Mouse (Mus musculus) neural tube, embryonic 15.5 days (tissue): Measurements from ENCODE around the gene Smurf1. TPM values are rescaled to one million over a fixed set of nuclear protein-coding genes. Genes with fewer than 3 reads are reported as not detected.
A peak's percentile ranks its signal among the peaks of the same experiment; 100 is the strongest.

ENCODE experiments used
- ATAC-seq: fragments of 200-750 bp; cut with Nextera tagmentation; 2 replicates; pipeline ENCODE4 v1.8.0; 2017; ENCODE audit warnings: mild to moderate bottlenecking, moderate TSS enrichment, moderate library complexity; ENCODE audit not compliant: low FRiP score
- H3K27ac ChIP-seq: fragments of 300-500 bp; sonication (generic); replicated peaks from 2 replicates; pipeline ENCODE4 v1.5.1; 2015; ENCODE audit warnings: mild to moderate bottlenecking, inconsistent platforms
- H3K27me3 ChIP-seq: fragments of 300-500 bp; sonication (generic); replicated peaks from 2 replicates; pipeline ENCODE4 v1.6.1; 2015; ENCODE audit warnings: inconsistent platforms
- H3K36me3 ChIP-seq: fragments of 300-500 bp; sonication (generic); 2 replicates; pipeline ENCODE4 v1.6.1; 2015; ENCODE audit warnings: inconsistent platforms
- H3K4me1 ChIP-seq: fragments of 300-500 bp; sonication (generic); 2 replicates; pipeline ENCODE4 v1.6.1; 2015; ENCODE audit warnings: inconsistent platforms
- H3K4me2 ChIP-seq: fragments of 300-500 bp; sonication (generic); 2 replicates; pipeline ENCODE4 v1.6.1; 2015; ENCODE audit warnings: inconsistent platforms, mild to moderate bottlenecking, moderate library complexity
- H3K4me3 ChIP-seq: fragments of 300-500 bp; sonication (generic); replicated peaks from 2 replicates; pipeline ENCODE4 v1.5.1; 2015; ENCODE audit warnings: mild to moderate bottlenecking, inconsistent platforms
- H3K9ac ChIP-seq: fragments of 300-500 bp; sonication (generic); replicated peaks from 2 replicates; pipeline ENCODE4 v1.6.1; 2015; ENCODE audit warnings: mild to moderate bottlenecking, inconsistent platforms
- H3K9me3 ChIP-seq: fragments of 300-500 bp; sonication (generic); replicated peaks from 2 replicates; pipeline ENCODE4 v1.6.1; 2016; ENCODE audit warnings: inconsistent platforms
- WGBS: fragments of 180-500 bp; shearing (Covaris S2); methylation state at CpG from one replicate; pipeline ENCODE4 v1.1.7; 2015; ENCODE audit warnings: mixed read lengths; 5-methylcytosine and 5-hydroxymethylcytosine counted together
- polyA plus RNA-seq: library from polyadenylated mRNA; unstranded; fragments of >200 nt; fragmentation: Nextera tagmentation; extraction: Ambion mirVana; gene quantifications from 2 replicates; pipeline ENCODE4 v1.2.1, GENCODE M21; 2015

Gene Smurf1
- polyA plus RNA-seq, 1 experiment from 2014 or later: 23.7 TPM

DNA sequence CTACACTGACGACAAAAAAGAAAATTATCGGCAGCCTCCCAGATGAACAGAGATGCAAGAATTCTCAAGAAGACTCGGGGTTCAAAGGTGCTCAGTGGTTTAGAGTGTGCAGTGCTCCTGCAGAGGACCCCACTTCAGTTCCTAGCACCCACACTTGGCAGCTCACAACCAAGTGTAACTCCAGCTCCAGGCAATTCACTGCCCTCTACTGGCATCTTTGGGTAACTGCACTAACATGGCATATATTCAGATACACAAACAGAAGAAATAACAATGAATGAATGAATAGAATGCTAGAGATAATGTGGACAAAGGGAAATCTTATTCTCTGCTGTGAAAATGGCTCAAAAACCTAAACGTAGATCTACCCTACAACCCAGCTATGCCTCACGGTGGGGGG is 19.2 kb upstream of the Smurf1 start:
- no peak overlapping the region for H3K4me3 ChIP-seq
- no peaks in the 10 kb centered on the region for H3K4me1 ChIP-seq
- H3K27ac ChIP-seq: no peak overlapping the region
- no peak overlapping the region for H3K4me2 ChIP-seq
- 92% methylated on average over 5 of the region's 5 CpGs for WGBS
- H3K27me3 ChIP-seq: no peaks in the 10 kb centered on the region
- no peak for ATAC-seq
- H3K9me3 ChIP-seq: no peaks in the 10 kb centered on the region; the same call in 1 of the 2 replicates
- no peak overlapping the region for H3K9ac ChIP-seq
- H3K36me3 ChIP-seq: no peaks in the 10 kb centered on the region

DNA sequence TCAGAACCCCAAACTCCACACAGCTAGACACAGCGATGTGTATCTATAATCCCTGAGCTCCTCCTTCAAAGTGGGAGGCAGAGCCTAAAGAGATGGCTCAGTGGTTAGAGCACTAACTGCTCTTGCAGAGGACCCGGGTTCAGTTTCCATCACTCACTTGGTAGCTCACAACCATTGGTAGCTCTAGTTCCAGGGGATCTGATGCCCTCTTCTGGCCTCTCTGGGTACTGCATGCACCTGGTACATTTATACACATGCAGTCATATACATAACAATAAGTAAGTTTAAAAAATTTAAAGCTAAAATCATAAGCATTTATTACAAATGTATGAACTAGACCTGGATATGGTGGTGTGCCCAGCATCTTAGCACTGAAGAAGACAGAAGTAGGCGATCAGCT is 17.6 kb upstream of the Smurf1 start:
- WGBS: 93% methylated on average over 3 of the region's 3 CpGs
- Histone ChIP-seq H3K36me3 (no peaks in the 10 kb centered on the region), H3K27me3 (no peaks in the 10 kb centered on the region), H3K4me1 (no peaks in the 10 kb centered on the region), H3K4me3 (no peak overlapping the region), H3K27ac (no peak overlapping the region), H3K9ac (no peak overlapping the region), H3K9me3 (no peaks in the 10 kb centered on the region; the same call in 1 of the 2 replicates), H3K4me2 (no peak overlapping the region)
- ATAC-seq: no peak

DNA sequence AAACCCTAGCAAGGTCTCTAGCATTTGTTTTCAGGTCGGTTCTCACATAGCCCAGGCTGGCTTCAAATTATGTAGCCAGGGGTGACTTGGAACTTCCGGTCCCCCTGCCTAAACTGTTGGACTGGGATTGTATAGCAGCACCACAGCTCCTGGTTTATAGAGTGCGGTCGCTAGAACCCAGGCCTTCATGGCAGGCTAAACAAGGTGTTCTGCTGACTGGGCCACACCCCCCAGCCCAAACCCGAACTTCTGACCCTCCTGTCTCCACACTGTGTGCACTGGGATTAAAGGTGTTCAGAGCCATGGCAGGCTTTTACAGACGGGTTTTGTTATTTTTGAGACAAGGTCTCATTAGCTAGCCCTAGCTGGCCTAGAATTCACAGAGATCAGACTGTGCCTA is 13.5 kb upstream of the Smurf1 start:
- Histone ChIP-seq H3K4me2 (no peak overlapping the region), H3K27me3 (no peaks in the 10 kb centered on the region), H3K9ac (no peak overlapping the region), H3K4me1 (no peaks in the 10 kb centered on the region), H3K27ac (no peak overlapping the region), H3K4me3 (no peak overlapping the region), H3K9me3 (no peaks in the 10 kb centered on the region; the same call in 1 of the 2 replicates), H3K36me3 (no peaks in the 10 kb centered on the region)
- ATAC-seq: no peak
- WGBS: 90% methylated on average over 6 of the region's 6 CpGs

DNA sequence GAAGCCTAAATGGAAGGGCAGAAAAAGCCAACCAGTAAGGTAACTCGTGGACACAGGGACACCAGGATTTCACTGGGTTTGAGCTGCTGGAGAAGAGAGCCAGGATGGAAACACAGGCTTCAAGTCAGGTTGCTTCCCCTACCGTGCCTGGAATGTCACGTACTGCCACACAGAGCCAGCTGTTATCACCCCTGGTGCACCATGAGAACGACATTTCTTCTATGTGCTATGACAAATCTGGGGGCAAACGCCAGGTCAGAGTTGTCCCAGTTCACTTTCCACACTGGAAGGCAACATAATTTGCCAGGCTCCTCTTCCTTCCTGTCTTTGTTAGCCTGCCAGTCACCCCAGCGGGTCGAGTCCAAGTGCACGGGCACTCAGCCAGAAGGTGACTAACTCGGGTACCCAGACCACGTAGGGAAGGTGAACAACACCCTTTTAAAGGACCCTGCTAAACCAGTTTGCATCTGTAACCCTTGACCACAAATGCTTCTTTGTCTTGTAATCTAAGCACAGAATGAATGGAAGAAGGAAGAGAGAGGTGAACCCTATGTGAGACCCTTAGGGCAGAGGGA is 13.0 kb upstream of the Smurf1 start:
- no peak overlapping the region for H3K4me2 ChIP-seq
- H3K9ac ChIP-seq: no peak overlapping the region
- no peaks in the 10 kb centered on the region for H3K36me3 ChIP-seq
- H3K27ac ChIP-seq: no peak overlapping the region
- WGBS: 71% methylated on average over 10 of the region's 10 CpGs
- no peak overlapping the region for H3K4me3 ChIP-seq
- no peaks in the 10 kb centered on the region for H3K9me3 ChIP-seq
- ATAC-seq: no peak
- no peaks in the 10 kb centered on the region for H3K4me1 ChIP-seq
- H3K27me3 ChIP-seq: no peaks in the 10 kb centered on the region

DNA sequence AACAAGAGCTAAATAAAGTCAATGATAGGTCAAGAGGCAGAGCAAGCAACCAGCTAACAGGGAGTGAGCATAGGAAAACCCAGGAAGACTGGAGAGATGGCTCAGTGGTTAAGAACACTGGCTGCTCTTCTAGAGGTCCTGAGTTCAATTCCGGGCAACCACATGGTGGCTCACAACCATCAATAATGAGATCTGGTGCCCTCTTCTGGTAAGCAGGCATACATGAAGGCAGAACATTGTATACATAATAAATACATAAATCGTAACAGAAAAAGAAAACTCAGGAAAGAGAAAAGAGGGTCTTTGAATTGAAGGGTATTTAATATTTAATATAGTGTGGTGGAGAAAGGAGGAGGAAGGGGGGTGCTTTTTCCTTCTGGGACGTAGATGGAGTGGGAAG is 5.6 kb upstream of the Smurf1 start:
- Histone ChIP-seq H3K4me1 (peaks cover 6% of the 10 kb centered on the region), H3K4me3 (no peak overlapping the region), H3K27me3 (no peaks in the 10 kb centered on the region), H3K9ac (no peak overlapping the region), H3K4me2 (no peak overlapping the region), H3K9me3 (no peaks in the 10 kb centered on the region), H3K27ac (no peak overlapping the region), H3K36me3 (no peaks in the 10 kb centered on the region)
- 91% methylated on average over 3 of the region's 3 CpGs for WGBS
- no peak for ATAC-seq

DNA sequence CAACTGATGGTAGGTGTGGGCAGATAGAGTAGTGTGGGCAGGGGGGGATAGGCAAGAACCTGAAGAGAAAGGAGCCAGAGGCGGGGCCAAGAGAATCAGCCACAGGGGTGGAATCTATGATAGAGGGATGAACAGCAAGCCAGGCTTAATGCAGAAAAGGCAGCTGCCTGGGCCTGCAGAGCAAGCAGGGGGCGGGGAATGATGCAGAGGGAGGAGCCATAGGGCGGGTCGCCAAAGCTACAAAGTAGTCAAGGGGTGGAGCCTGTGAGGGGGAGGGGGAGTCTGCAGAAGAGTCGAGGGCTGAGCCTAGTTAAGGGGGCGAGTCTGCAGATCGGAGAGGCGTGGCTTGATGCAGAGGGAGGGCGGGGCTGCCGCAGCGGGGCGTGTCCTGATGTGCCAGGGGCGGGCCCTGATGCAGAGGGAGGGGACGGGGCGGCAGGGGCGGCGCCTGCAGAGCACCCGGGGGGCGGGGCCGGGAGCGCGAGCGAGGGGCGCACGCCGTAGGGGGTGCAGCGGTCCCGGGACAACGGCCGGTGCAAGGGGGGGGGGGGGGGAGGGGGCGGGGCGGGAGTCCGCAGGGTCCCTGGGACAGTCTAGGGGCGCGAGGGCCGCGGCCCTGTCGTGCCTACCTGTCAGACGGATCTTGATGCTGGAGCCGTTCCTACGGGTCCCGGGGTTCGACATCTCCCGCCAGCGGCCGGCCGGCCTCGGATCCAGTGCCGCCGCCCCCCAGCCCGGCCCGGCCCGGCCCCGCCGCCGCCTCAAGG is 592 bp downstream of the Smurf1 start:
- under 1% methylated on average over 26 of the region's 56 CpGs for WGBS
- peak; percentile 77 for ATAC-seq

DNA sequence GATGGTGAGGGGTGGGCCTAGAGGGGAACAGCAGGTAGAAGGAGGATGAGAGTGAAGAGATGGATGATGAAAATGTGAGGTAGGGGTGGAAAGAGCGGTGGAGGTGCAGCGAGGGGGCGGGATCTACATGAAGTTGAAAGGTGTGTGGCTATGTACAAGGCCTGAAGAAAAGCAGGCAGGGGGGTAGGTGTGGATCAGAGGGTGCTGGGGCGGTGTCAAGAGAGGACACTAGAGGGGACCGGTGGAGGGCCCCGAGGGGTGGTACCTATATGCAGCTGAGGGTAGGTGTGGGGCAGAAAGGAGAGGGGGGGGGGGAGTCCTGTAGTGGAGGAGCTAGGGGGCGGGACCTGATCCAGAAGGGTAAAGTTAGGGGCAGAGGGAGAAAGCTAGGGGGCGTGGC is 1.2 kb downstream of the Smurf1 start:
- H3K36me3 ChIP-seq: no peaks in the 10 kb centered on the region
- peak; percentile 52 for ATAC-seq
- peak overlapping the region; percentile 71 for H3K4me2 ChIP-seq

More for the DNA sequence above, 592 bp downstream of the Smurf1 start:
- Histone ChIP-seq H3K27me3 (no peaks in the 10 kb centered on the region), H3K9me3 (no peaks in the 10 kb centered on the region), H3K4me2 (peak overlapping the region; percentile 71), H3K36me3 (no peaks in the 10 kb centered on the region), H3K4me1 (peaks cover 45% of the 10 kb centered on the region), H3K9ac (peak overlapping the region; percentile 98), H3K4me3 (peak overlapping the region; percentile 95), H3K27ac (peak overlapping the region; percentile 91)

DNA sequence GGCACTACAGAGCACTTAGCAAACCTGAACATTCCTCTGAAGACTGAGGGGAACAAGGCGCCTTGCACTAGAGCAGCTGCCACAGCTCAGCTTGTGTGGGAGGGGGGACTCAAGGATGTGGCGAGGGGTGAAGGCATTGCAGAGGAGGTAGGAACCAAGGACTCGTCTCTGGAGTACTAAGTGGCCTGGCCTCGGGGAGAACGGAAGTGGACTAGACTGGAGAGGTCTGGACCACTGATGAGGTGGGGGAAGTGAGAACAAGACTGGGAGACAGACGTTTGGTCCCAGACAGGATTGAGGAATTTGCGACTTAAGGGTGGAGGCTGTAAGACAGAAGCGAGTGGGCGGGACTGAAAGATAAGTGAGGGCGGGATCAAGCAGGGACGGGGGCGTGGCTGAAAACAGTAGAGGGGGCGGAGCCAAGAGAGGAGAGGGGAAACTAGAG is 1.8 kb downstream of the Smurf1 start:
- Histone ChIP-seq H3K9me3 (no peaks in the 10 kb centered on the region), H3K9ac (peak overlapping the region; percentile 30; the same call in 1 of the 2 replicates), H3K27me3 (no peaks in the 10 kb centered on the region), H3K4me2 (peak overlapping the region; percentile 71), H3K36me3 (no peaks in the 10 kb centered on the region), H3K27ac (peak overlapping the region; percentile 66), H3K4me1 (peaks cover 53% of the 10 kb centered on the region), H3K4me3 (peak overlapping the region; percentile 95)
- ATAC-seq: 0 out of 2 replicates have a peak, but pooled peaks have one; percentile 4
- WGBS: 7% methylated on average over 13 of the region's 13 CpGs

More for the DNA sequence above, 1.2 kb downstream of the Smurf1 start:
- Histone ChIP-seq H3K27me3 (no peaks in the 10 kb centered on the region), H3K9me3 (no peaks in the 10 kb centered on the region), H3K4me1 (peaks cover 49% of the 10 kb centered on the region), H3K9ac (0 out of 2 replicates have a peak overlapping the region, but pooled peaks have one; percentile 14), H3K27ac (peak overlapping the region; percentile 91), H3K4me3 (peak overlapping the region; percentile 95)
- 23% methylated on average over 8 of the region's 8 CpGs for WGBS

DNA sequence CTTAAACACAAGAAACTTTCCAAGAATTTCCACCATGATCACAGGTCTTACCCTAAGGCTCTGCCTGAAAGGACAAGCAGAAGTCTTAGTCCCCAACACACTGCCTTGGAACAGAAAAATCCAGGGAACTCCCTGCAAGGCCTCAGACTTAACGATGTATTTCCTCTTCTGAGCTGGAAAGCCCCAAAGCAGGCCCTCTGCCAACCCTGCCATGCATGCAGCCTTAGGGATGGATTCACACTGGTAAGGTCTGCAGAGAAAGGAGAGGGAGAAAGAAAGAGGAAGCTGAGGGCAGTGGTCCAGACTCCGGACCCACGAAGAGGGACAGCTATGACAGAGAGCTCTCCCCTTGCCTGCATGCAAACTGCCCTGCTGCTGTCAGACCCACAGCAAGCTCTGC is 2.2 kb downstream of the Smurf1 start:
- Histone ChIP-seq H3K27ac (peak overlapping the region; percentile 66), H3K36me3 (no peaks in the 10 kb centered on the region), H3K4me3 (peak overlapping the region; percentile 95), H3K27me3 (no peaks in the 10 kb centered on the region), H3K4me2 (peak overlapping the region; percentile 71), H3K9ac (peak overlapping the region; percentile 30; the same call in 1 of the 2 replicates), H3K9me3 (no peaks in the 10 kb centered on the region), H3K4me1 (peaks cover 55% of the 10 kb centered on the region)
- 45% methylated on average over 3 of the region's 3 CpGs for WGBS
- ATAC-seq: no peak

DNA sequence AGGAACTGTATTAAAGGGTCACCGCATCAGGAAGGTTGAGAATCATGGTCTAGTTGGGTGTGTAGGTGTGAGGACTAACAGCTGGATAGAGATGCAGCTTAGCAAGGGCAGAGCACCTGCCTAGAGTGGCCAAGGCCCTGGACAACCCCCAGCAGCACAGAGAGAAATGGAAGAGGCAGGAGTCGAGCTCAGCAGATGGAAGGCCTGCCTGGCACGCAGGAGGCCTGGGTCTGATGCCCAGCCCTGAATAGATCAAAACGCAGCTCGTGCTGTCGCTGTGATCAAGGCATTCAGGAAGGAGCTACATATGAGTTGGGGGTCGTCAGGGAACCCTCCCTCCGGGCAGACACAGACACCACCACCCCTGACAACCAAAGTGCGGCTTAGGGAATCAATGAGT is 7.4 kb downstream of the Smurf1 start:
- WGBS: 87% methylated on average over 9 of the region's 9 CpGs
- Histone ChIP-seq H3K36me3 (no peaks in the 10 kb centered on the region), H3K27ac (no peak overlapping the region), H3K4me3 (no peak overlapping the region), H3K4me1 (peaks cover 48% of the 10 kb centered on the region), H3K9ac (no peak overlapping the region), H3K27me3 (no peaks in the 10 kb centered on the region), H3K4me2 (no peak overlapping the region), H3K9me3 (no peaks in the 10 kb centered on the region)
- ATAC-seq: no peak

DNA sequence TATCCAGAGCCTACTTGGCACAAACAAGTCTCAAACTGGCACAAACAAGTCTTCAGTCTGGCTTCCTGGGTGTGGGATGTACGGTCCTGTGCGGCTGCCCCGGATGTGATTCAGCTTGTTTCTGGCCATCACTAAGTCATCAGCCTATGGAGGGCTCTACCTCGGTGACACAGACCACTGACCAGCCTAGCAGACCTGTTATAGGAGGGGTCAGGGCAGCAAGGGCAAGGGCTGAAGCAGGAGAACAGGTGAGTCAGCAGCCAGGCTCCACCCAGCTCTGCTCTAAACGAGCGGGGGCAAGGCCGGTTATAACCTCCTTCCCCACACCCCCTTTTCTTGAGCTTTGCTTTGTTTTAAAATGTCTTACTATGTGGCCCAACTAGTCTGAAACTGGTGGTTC is 11.2 kb downstream of the Smurf1 start:
- Histone ChIP-seq H3K27me3 (no peaks in the 10 kb centered on the region), H3K4me1 (peaks cover 34% of the 10 kb centered on the region), H3K4me2 (no peak overlapping the region), H3K4me3 (no peak overlapping the region), H3K9me3 (no peaks in the 10 kb centered on the region), H3K36me3 (no peaks in the 10 kb centered on the region), H3K27ac (no peak overlapping the region), H3K9ac (no peak overlapping the region)
- no peak for ATAC-seq
- WGBS: 86% methylated on average over 7 of the region's 7 CpGs

DNA sequence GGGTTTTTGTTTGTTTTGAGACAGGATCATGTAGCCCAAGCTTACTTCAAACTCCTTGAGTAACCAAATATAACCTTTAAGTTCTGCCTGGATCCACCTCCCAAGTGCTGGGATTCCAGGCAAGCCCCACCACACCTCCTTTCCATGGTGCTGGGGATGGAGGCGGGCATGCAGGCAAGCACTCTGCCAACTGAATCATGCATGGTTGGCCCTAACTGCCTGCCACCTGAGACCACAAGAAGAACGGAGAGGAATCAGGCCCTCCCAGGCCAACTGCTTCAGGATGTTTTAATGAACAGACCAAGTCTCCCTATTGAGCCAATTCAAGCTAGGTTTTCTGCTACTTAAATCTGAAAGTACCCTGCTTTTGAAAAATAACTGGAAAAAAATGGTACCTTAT is 13.1 kb downstream of the Smurf1 start:
- H3K36me3 ChIP-seq: no peaks in the 10 kb centered on the region
- no peaks in the 10 kb centered on the region for H3K9me3 ChIP-seq
- H3K27me3 ChIP-seq: no peaks in the 10 kb centered on the region
- H3K9ac ChIP-seq: no peak overlapping the region
- ATAC-seq: no peak
- WGBS: 59% methylated on average over 2 of the region's 2 CpGs
- H3K4me2 ChIP-seq: no peak overlapping the region
- peaks cover 38% of the 10 kb centered on the region for H3K4me1 ChIP-seq
- no peak overlapping the region for H3K27ac ChIP-seq
- no peak overlapping the region for H3K4me3 ChIP-seq
